Mouse (Mus musculus) thymus, postnatal 0 days (tissue): ENCODE measurements around the gene Usp8. TPM values are rescaled to one million over a fixed set of nuclear protein-coding genes. Genes with fewer than 3 reads are reported as not detected.

ENCODE experiments used
- DNase-seq: peaks from one replicate; pipeline ENCODE4 v3.0.0-alpha.2; 2015; ENCODE audit warnings: low spot score
- polyA plus RNA-seq: library from polyadenylated mRNA; unstranded; fragments of >200 nt; fragmentation: Nextera tagmentation; extraction: Ambion mirVana; gene quantifications from 2 replicates; pipeline ENCODE4 v1.2.1, GENCODE M21; 2015

The Usp8 gene
- polyA plus RNA-seq, 1 experiment from 2014 or later = 23.0 TPM

GRCm38 (mm10) chr2:126735339-126736073 lies 28.4 kb downstream of the Usp8 start:
- DNase-seq = no peak

- no peak for DNase-seq
Observed at GRCm38 (mm10) chr2:126740314-126740713, 33.2 kb downstream of the Usp8 start.

GRCm38 (mm10) chr2:126743389-126743788 lies 36.3 kb downstream of the Usp8 start:
- no peak for DNase-seq

GRCm38 (mm10) chr2:126755664-126756063 lies 48.5 kb downstream of the Usp8 start:
- no peak for DNase-seq

- no peak for DNase-seq
Observed at GRCm38 (mm10) chr2:126759351-126759750, 52.2 kb downstream of the Usp8 start.

GRCm38 (mm10) chr2:126765867-126766582 lies 58.9 kb downstream of the Usp8 start:
- DNase-seq = no peak

GRCm38 (mm10) chr2:126767599-126767998 lies 60.5 kb downstream of the Usp8 start:
- no peak for DNase-seq

GRCm38 (mm10) chr2:126768194-126768593 lies 61.1 kb downstream of the Usp8 start:
- no peak for DNase-seq

- no peak for DNase-seq
Observed at GRCm38 (mm10) chr2:126769431-126770181, 62.5 kb downstream of the Usp8 start.

GRCm38 (mm10) chr2:126772217-126772616 lies 65.1 kb downstream of the Usp8 start:
- DNase-seq = no peak

- no peak for DNase-seq
Observed at GRCm38 (mm10) chr2:126775951-126776350, 68.8 kb downstream of the Usp8 start.

- no peak for DNase-seq
Observed at GRCm38 (mm10) chr2:126776416-126776815, 69.3 kb downstream of the Usp8 start.

- no peak for DNase-seq
Observed at GRCm38 (mm10) chr2:126778806-126779205, 71.7 kb downstream of the Usp8 start.

GRCm38 (mm10) chr2:126780286-126780685 lies 73.2 kb downstream of the Usp8 start:
- no peak for DNase-seq

GRCm38 (mm10) chr2:126781478-126781877 lies 74.3 kb downstream of the Usp8 start:
- no peak for DNase-seq

- DNase-seq = no peak
Observed at GRCm38 (mm10) chr2:126782433-126782832, 75.3 kb downstream of the Usp8 start.

GRCm38 (mm10) chr2:126783370-126783769 lies 76.2 kb downstream of the Usp8 start, which contains the start of gene Usp50:
Gene Usp50 (minus strand): TSS chr2:126783470.
- no peak for DNase-seq

GRCm38 (mm10) chr2:126787721-126788342 lies 80.7 kb downstream of the Usp8 start:
- DNase-seq = no peak

GRCm38 (mm10) chr2:126792611-126793010 lies 85.5 kb downstream of the Usp8 start:
- no peak for DNase-seq

GRCm38 (mm10) chr2:126795708-126796107 lies 88.6 kb downstream of the Usp8 start:
- DNase-seq = no peak

GRCm38 (mm10) chr2:126798455-126798854 lies 91.3 kb downstream of the Usp8 start:
- DNase-seq = no peak

- DNase-seq = no peak
Observed at GRCm38 (mm10) chr2:126801980-126802379, 94.9 kb downstream of the Usp8 start.
